Mouse (Mus musculus): Measurements from ENCODE around the gene Klk1b21. TPM values are rescaled to one million over a fixed set of nuclear protein-coding genes. Genes with fewer than 3 reads are reported as not detected.

Gene Klk1b21
- 10.8 and 17.1 TPM in 2 replicates for polyA plus RNA-seq (2012; rRNA removed)

GRCm38 (mm10) chr7:44102028-44102427 lies at the start of gene Klk1b21:
Klk1b21 (plus strand) TSS chr7:44102328.

GRCm38 (mm10) chr7:44112373-44112772 lies 10.2 kb downstream of the Klk1b21 start, which contains the start of gene Klk1b22:
Klk1b22 (plus strand) TSS chr7:44112673.

GRCm38 (mm10) chr7:44136467-44136866 lies 34.3 kb downstream of the Klk1b21 start, which contains the start of gene Klk1b16:
Klk1b16 (plus strand) TSS chr7:44136767.

Other genes with a start within 250 kb of the Klk1b21 start
- gene Klk4, start 221.2 kb upstream of the Klk1b21 start, polyA plus RNA-seq (2012; rRNA removed): 0.16 TPM in 1 of 2 replicates, not detected in the other
- 0.59 and 0.73 TPM in 2 replicates for gene Klk15, start 168.6 kb upstream of the Klk1b21 start, polyA plus RNA-seq (2012; rRNA removed)
- not detected in 2 replicates for gene Klk1b8, start 151.7 kb upstream of the Klk1b21 start, polyA plus RNA-seq (2012; rRNA removed)
- not detected in 2 replicates for gene Klk1b1, start 135.6 kb upstream of the Klk1b21 start, polyA plus RNA-seq (2012; rRNA removed)
- gene Klk1b9, start 126.3 kb upstream of the Klk1b21 start, polyA plus RNA-seq (2012; rRNA removed): not detected in 2 replicates
- gene Klk1b11, start 106.5 kb upstream of the Klk1b21 start, polyA plus RNA-seq (2012; rRNA removed): 0.35 and 1.4 TPM in 2 replicates
- gene Klk1b26, start 90.2 kb upstream of the Klk1b21 start, polyA plus RNA-seq (2012; rRNA removed): not detected in 2 replicates
- 1.3 and 2.2 TPM in 2 replicates for gene Klk1b27, start 50.0 kb upstream of the Klk1b21 start, polyA plus RNA-seq (2012; rRNA removed)
- 1.5 TPM in 1 of 2 replicates, not detected in the other for gene Klk1b22, start 10.3 kb downstream of the Klk1b21 start, polyA plus RNA-seq (2012; rRNA removed)
- gene Klk1b16, start 34.4 kb downstream of the Klk1b21 start, polyA plus RNA-seq (2012; rRNA removed): not detected in 2 replicates
- 4.4 and 5.6 TPM in 2 replicates for gene Klk1b24, start 85.9 kb downstream of the Klk1b21 start, polyA plus RNA-seq (2012; rRNA removed)
- not detected in 2 replicates for gene Klk1b3, start 95.9 kb downstream of the Klk1b21 start, polyA plus RNA-seq (2012; rRNA removed)
- gene Klk1b4, start 105.1 kb downstream of the Klk1b21 start, polyA plus RNA-seq (2012; rRNA removed): not detected in 2 replicates
- gene Klk1b5, start 113.6 kb downstream of the Klk1b21 start, polyA plus RNA-seq (2012; rRNA removed): 0.15 and 0.29 TPM in 2 replicates
- gene Klk1, start 123.0 kb downstream of the Klk1b21 start, polyA plus RNA-seq (2012; rRNA removed): 10.3 and 15.0 TPM in 2 replicates
- not detected in 2 replicates for gene Gm36864, start 133.8 kb downstream of the Klk1b21 start, polyA plus RNA-seq (2012; rRNA removed)
- 1.7 and 1.9 TPM in 2 replicates for gene 1700028J19Rik, start 144.4 kb downstream of the Klk1b21 start, polyA plus RNA-seq (2012; rRNA removed)
- gene 2410002F23Rik, start 144.4 kb downstream of the Klk1b21 start, polyA plus RNA-seq (2012; rRNA removed): 302 and 308 TPM in 2 replicates
- 0.14 and 0.29 TPM in 2 replicates for gene Acp4, start 155.1 kb downstream of the Klk1b21 start, polyA plus RNA-seq (2012; rRNA removed)
- gene Gm15517, start 159.1 kb downstream of the Klk1b21 start, polyA plus RNA-seq (2012; rRNA removed): not detected in 2 replicates
- 17.9 and 24.7 TPM in 2 replicates for gene Clec11a, start 204.6 kb downstream of the Klk1b21 start, polyA plus RNA-seq (2012; rRNA removed)
- gene Shank1, start 207.9 kb downstream of the Klk1b21 start, polyA plus RNA-seq (2012; rRNA removed): 1.6 and 1.7 TPM in 2 replicates

Measured in ovary, adult 2 months (tissue).